Mouse (Mus musculus): ENCODE data around the gene Sestd1.

DNA sequence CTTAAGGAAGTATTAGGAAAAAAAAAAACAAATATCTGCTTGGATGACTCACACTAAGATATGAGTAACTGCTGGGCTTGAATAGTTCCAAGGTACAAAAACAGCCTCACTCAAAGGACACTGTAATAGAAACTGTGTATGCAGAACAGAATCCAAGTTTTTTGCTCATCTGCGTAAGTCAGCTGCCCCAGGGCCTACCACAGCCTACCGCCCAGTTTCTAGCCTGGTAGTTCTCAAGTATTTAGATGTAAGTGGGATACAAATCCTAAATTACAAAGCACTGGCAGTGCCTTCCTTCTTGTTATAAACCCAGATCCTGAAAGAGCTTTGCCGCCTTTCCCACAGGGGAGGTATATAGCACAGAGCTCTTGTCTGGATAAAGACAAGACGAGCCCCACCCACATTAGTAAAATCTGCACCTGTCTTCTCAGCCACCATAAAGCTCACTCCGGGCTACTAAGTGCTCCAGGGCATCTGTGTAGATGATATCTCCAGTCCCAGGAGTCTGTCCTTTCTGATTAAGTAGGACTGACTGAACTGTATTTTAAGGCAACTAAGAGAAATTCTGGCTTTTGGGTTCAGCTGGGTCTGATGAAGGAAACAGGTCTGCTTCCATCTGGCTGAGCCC is 11.7 kb downstream of the Sestd1 start:
- TF ChIP-seq POLR2A (IDR thresholded peaks at IDR 0.05; ENCODE audit: extremely low read depth, insufficient read depth, low read length) (no peak), CTCF (IDR thresholded peaks at IDR 0.05; ENCODE audit: low read depth, low read length) (no peak)

Data from liver, adult 2 months (tissue).